Comparison of ENCODE assay signal across 8 mouse cellular contexts in genomic region chr4:129350644-129351043, GRCm38 (mm10). TPM values are rescaled to one million over a fixed set of nuclear protein-coding genes. Genes with fewer than 3 reads are reported as not detected.
DNase-seq lines count a peak whose midpoint lies in the region; ATAC-seq and TF ChIP-seq lines count a peak whose summit lies in the region.

No protein-coding gene starts in this region.

- no peak overlapping the region for H3K4me2 ChIP-seq in forebrain, embryonic 13.5 days
- H3K4me2 ChIP-seq in lung, embryonic 16.5 days (ENCODE audit: low read depth, low read length), result no peak overlapping the region

- no peak overlapping the region for H3K9ac ChIP-seq in ES-Bruce4 (ENCODE audit: low read depth, poor library complexity, severe bottlenecking)
- no peak overlapping the region for H3K9ac ChIP-seq in forebrain, embryonic 13.5 days
- H3K9ac ChIP-seq in lung, embryonic 16.5 days (ENCODE audit: low read length), result no peak overlapping the region

- H3K36me3 ChIP-seq in ES-Bruce4 (ENCODE audit: control insufficient read depth, insufficient read depth, low read length, poor library complexity, severe bottlenecking), result peaks cover 23% of the 10 kb centered on the region
- H3K36me3 ChIP-seq in forebrain, embryonic 13.5 days (ENCODE audit: poor library complexity, severe bottlenecking), result peaks cover 38% of the 10 kb centered on the region
- H3K36me3 ChIP-seq in lung, embryonic 16.5 days (ENCODE audit: control insufficient read depth, insufficient read depth, low read length), result peaks cover 13% of the 10 kb centered on the region

- no peak for TF ChIP-seq EP300 in ES-Bruce4 (IDR thresholded peaks at IDR 0.05; ENCODE audit: insufficient read depth, low read depth, low read length)

- 0 out of 2 replicates have a peak overlapping the region, but pooled peaks have one; percentile 55 for H3K27ac ChIP-seq in ES-Bruce4 (ENCODE audit: insufficient read depth, low read length)
- H3K27ac ChIP-seq in forebrain, embryonic 13.5 days, result peak overlapping the region; percentile 3; the same call in 1 of the 2 replicates
- H3K27ac ChIP-seq in layer of hippocampus, adult 2 months, result 0 out of 2 replicates have a peak overlapping the region, but pooled peaks have one; percentile 3
- H3K27ac ChIP-seq in lung, embryonic 16.5 days (ENCODE audit: low read length), result no peak overlapping the region

- intact Hi-C loops in heart, postnatal 10 days (cut with DNase I), result loop anchor here (1.0 to 2.0 kb wide), 2 partner anchors 56 to 105 kb away; no protein-coding TSS in a partner anchor

- H3K9me3 ChIP-seq in ES-Bruce4 (replicated peaks; ENCODE audit: control insufficient read depth, insufficient read depth, low read length, poor library complexity, severe bottlenecking), result no peaks in the 10 kb centered on the region
- H3K9me3 ChIP-seq in forebrain, embryonic 13.5 days (replicated peaks), result no peaks in the 10 kb centered on the region
- no peaks in the 10 kb centered on the region for H3K9me3 ChIP-seq in lung, embryonic 16.5 days (ENCODE audit: control insufficient read depth, low read length)

- no peak overlapping the region for H3K4me3 ChIP-seq in ES-Bruce4 (ENCODE audit: low read depth, low read length)
- H3K4me3 ChIP-seq in forebrain, embryonic 13.5 days, result no peak overlapping the region
- no peak overlapping the region for H3K4me3 ChIP-seq in layer of hippocampus, adult 2 months
- no peak overlapping the region for H3K4me3 ChIP-seq in lung, embryonic 16.5 days (ENCODE audit: low read length)

- peak; percentile 88 for TF ChIP-seq CTCF in ES-Bruce4 (IDR thresholded peaks at IDR 0.05; ENCODE audit: low read depth, low read length)
- TF ChIP-seq CTCF in layer of hippocampus, adult 2 months (conservative IDR thresholded peaks at IDR 0.05), result peak; percentile 97

- 9% methylated on average over 1 of the region's 1 CpGs for WGBS in forebrain, embryonic 13.5 days
- 5% methylated on average over 1 of the region's 1 CpGs for WGBS in lung, embryonic 16.5 days

- TF ChIP-seq POLR2A in ES-Bruce4 (IDR thresholded peaks at IDR 0.05; ENCODE audit: insufficient read depth, low read length), result no peak

- H3K27me3 ChIP-seq in ES-Bruce4 (ENCODE audit: control insufficient read depth, insufficient read depth, low read length, poor library complexity, severe bottlenecking), result no peaks in the 10 kb centered on the region
- H3K27me3 ChIP-seq in forebrain, embryonic 13.5 days, result no peaks in the 10 kb centered on the region
- no peaks in the 10 kb centered on the region for H3K27me3 ChIP-seq in lung, embryonic 16.5 days (ENCODE audit: control insufficient read depth, insufficient read depth, low read depth, low read length)

- ATAC-seq in forebrain, embryonic 13.5 days, result peak; percentile 74
- peak; percentile 88 for ATAC-seq in lung, embryonic 16.5 days (ENCODE audit: low read depth)

- no peaks in the 10 kb centered on the region for H3K4me1 ChIP-seq in ES-Bruce4 (ENCODE audit: control insufficient read depth, insufficient read depth, low read length)
- no peaks in the 10 kb centered on the region for H3K4me1 ChIP-seq in forebrain, embryonic 13.5 days
- no peaks in the 10 kb centered on the region for H3K4me1 ChIP-seq in lung, embryonic 16.5 days (replicated peaks; ENCODE audit: control insufficient read depth, insufficient read depth, low read length)

- DNase-seq in c-Kit-positive CD71-positive TER-119-negative erythroid progenitor cells, embryonic 14.5 days (ENCODE audit: low read depth), result peak; percentile 75
- peak; percentile 72 to 85 for DNase-seq in heart, postnatal 10 days
- DNase-seq in layer of hippocampus, adult 2 months (ENCODE audit: low spot score in 2 of 2), result peak; percentile 22 to 77
- DNase-seq in ovary, postnatal 36 days (ENCODE audit: low spot score), result peak; percentile 65
- DNase-seq in thymus, postnatal 10 days (ENCODE audit: low spot score in 2 of 2), result peak; percentile 49 to 82

RNA-seq across cellular contexts. Expression of gene Zbtb8os, which starts 15.1 kb away (rescaled TPM):
- 138 and 146 TPM in 2 replicates for polyA plus RNA-seq in ES-Bruce4 (2011; ENCODE audit: insufficient read depth, insufficient read length, low read depth, missing spikeins)
- polyA plus RNA-seq in forebrain, embryonic 13.5 days (2015; fragmentation: Nextera tagmentation; extraction: Ambion mirVana), result 33.8 and 36.2 TPM in 2 replicates
- 10 to 100 TPM; 21.9 to 22.1 TPM for total RNA-seq in heart, postnatal 10 days (2021)
- 10 to 100 TPM; 31.8 to 32.3 TPM for total RNA-seq in layer of hippocampus, adult 2 months (2021)
- 45.5 and 47.3 TPM in 2 replicates for polyA plus RNA-seq in lung, embryonic 16.5 days (2015; fragmentation: Nextera tagmentation; extraction: Ambion mirVana)

RNA-seq across cellular contexts. Expression of gene Rbbp4, which starts 15.5 kb away (rescaled TPM):
- 375 and 419 TPM in 2 replicates for polyA plus RNA-seq in ES-Bruce4 (2011; ENCODE audit: insufficient read depth, insufficient read length, low read depth, missing spikeins)
- polyA plus RNA-seq in forebrain, embryonic 13.5 days (2015; fragmentation: Nextera tagmentation; extraction: Ambion mirVana), result 534 and 564 TPM in 2 replicates
- 100 to 1,000 TPM; 134 to 137 TPM for total RNA-seq in heart, postnatal 10 days (2021)
- total RNA-seq in layer of hippocampus, adult 2 months (2021), result 100 to 1,000 TPM; 117 to 130 TPM
- polyA plus RNA-seq in lung, embryonic 16.5 days (2015; fragmentation: Nextera tagmentation; extraction: Ambion mirVana), result 356 and 390 TPM in 2 replicates

RNA-seq across cellular contexts. Expression of gene Zbtb8a, which starts 27.3 kb away (rescaled TPM):
- 20.7 and 21.1 TPM in 2 replicates for polyA plus RNA-seq in ES-Bruce4 (2011; ENCODE audit: insufficient read depth, insufficient read length, low read depth, missing spikeins)
- polyA plus RNA-seq in forebrain, embryonic 13.5 days (2015; fragmentation: Nextera tagmentation; extraction: Ambion mirVana), result 12.9 and 13.6 TPM in 2 replicates
- total RNA-seq in heart, postnatal 10 days (2021), result 1 to 10 TPM; 5.9 to 7.1 TPM
- 1 to 10 TPM; 4.1 TPM for total RNA-seq in layer of hippocampus, adult 2 months (2021)
- polyA plus RNA-seq in lung, embryonic 16.5 days (2015; fragmentation: Nextera tagmentation; extraction: Ambion mirVana), result 21.7 and 22.0 TPM in 2 replicates
